Mouse (Mus musculus) G1E-ER4 (cell line): ENCODE data around the gene Hpcal1. TPM values are rescaled to one million over a fixed set of nuclear protein-coding genes. Genes with fewer than 3 reads are reported as not detected.

Source experiments
- GATA1 ChIP-seq: IDR thresholded peaks from one replicate; pipeline ENCODE4 v1.8.0; 2012; ENCODE audit warnings: low read length, inconsistent platforms
- polyA plus RNA-seq: library from polyadenylated mRNA; stranded (reverse); fragments of >175 nt; gene quantifications from 2 replicates; pipeline ENCODE4 v1.2.3, GENCODE M21; 2012

Hpcal1 gene
- polyA plus RNA-seq, 1 experiment: not detected

DNA sequence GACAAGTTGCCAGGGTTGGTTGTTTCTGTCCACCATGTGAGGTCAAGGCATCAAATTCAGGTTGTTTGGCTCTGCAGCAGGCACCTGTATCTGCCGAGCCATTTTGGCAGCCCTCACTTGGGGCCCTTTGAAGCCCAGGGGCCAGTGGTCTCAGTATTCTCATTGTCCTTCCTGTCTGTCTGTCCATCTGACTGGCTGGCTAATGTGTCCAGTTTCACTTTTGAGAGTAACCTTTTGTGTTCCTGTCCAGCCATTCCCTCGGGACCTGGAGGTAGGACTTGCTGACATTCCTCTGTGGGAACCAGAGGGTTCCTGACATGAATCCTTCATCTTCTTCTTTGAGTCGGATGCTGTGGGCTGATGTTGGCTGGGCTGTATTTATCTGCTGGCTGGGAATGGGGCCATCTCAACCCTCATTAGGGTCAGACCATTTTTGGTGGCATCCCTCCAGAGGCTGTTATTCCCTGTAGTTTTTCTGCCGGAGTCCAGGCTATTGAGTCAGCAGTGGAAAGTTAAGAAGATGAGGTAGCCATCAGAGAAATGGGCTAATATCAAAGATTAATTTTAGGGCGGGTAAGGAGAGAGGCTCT is 10.6 kb downstream of the Hpcal1 start:
- no peak for TF ChIP-seq GATA1

DNA sequence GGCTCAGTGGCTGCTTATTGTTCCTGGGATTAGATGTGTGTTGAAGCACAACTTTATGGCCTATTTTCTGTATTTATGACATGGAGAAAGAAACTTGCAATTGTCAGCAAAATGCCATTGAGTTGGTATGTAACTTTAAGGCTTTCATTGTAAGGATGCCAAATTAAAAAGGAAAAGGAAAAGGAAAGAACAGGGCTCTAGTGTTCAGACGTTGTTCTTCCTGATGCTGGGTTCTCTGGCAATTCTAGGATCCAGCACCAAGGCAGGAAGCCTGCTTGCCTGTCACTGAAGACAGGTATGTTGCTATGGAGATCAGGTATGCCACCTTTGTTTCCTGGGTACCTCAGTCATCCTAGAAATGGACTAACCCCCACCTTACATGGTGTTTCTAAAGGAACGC is 11.1 kb downstream of the Hpcal1 start:
- TF ChIP-seq GATA1: no peak

DNA sequence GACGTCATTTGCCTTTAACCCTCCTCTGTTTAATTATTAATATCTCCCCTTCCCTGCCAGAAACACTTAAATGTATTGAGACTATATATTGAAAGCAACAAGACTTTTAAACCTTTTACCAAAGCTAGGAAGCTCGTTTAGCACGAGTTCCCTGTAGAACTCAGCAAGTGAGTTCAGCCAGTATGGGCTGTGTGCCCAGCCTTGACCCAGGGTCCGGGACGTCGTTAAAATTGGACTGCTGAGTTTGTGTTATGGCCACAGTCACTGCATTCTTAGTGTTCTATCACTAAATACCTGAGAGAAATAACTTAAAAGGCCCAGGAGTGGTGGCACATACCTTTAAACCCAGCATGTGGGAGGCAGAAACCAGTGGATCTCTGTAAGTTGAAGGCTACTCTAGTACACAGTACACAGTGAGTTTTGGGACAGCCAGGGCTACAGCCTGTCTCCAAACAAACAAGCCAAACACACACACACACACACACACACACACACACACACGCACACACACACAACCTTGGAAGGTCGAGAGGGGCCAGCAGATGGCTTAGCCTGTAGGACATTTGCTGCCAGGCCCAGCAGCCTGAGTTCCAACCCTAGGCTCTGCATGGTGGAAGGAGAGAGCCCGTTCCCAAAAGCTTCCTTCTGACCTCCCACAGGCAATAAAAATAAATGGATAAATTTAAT is 11.7 kb downstream of the Hpcal1 start:
- TF ChIP-seq GATA1: no peak

GRCm38 (mm10) chr12:17702944-17703335 is 12.3 kb downstream of the Hpcal1 start:
- no peak for TF ChIP-seq GATA1

DNA sequence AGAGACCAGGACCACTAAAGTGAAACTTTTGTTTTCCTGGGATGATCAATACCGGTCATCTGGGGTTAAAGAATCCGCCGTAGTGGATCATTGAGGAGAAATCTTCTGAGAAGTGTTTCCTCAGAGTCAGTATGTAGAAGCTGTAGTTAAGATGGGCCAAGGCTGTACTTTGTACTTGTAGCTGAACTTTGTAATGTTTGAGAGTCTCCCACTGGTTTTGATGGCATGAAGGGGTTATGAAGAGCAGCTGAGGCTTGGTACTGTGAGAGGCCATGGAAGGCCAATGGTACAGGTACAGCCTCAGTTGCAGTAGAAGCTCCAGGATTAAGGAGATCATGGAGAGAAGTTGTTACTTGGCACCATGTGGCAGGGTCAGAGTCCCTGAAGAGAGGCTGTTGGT is 13.2 kb downstream of the Hpcal1 start:
- no peak for TF ChIP-seq GATA1

GRCm38 (mm10) chr12:17707472-17707871 is 16.8 kb downstream of the Hpcal1 start:
- TF ChIP-seq GATA1: no peak

DNA sequence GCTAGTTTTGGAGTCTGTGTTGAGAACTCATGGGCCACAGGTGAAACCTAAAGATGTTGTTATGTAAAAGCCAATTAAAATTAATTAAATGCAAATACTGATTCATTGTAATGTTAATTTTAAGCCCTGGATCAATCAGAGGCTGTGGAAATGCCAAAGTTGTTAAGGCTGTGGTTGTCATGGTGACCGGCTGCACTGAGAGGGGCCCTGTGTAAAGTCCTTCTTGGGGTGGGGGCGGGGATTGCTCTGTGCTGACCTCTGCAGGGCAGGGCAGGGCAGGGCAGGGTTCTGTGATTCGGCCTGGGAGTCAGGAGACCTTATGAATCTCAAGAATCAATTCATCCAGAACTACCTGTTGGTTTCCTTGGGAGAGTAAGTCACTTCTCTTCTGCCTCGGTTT is 18.8 kb downstream of the Hpcal1 start:
- TF ChIP-seq GATA1: no peak

DNA sequence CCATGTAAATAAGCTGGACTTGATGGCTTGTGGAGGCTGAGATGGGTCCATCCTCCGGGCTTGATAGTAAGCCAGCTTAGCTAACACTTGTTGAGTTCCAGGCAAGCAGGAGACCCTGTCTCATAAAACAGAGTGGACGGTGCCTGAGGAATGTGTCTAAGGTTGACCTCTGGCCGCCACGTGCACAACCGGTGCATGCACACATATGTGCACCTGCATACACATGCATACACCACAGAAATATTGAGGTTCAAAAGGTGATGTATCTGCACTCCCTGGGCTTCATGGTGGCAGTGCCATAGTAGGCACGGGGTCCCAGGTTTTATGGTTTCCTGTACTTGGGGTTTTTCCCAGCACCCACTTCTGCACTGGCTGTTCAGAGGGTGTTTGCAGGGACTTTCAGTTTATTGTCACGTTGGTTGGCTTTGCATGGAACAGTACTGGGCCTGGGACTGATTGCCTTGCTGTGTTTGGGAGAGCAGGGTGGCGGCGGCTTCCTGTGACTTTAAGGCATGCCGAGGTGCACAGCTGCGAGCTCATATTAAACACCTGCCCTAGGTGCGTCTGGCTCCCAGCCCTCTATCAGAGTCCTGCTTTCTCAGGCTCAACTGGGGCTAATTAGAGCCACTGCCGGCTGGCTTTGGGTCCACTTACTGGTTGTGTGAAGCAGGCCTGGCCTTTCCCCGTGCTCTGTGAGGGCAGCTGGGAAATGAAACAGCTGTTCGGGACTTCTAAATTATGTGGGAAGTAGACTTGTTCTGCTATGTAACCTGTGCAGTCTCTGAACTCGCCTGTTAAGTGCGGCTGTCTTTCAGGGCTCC is 19.5 kb downstream of the Hpcal1 start:
- TF ChIP-seq GATA1: no peak

GRCm38 (mm10) chr12:17710747-17711092 is 20.1 kb downstream of the Hpcal1 start:
- TF ChIP-seq GATA1: no peak

- TF ChIP-seq GATA1: no peak
Observed at GRCm38 (mm10) chr12:17711731-17712388, 21.2 kb downstream of the Hpcal1 start.

- no peak for TF ChIP-seq GATA1
Observed at GRCm38 (mm10) chr12:17712571-17712970, 21.9 kb downstream of the Hpcal1 start.

- TF ChIP-seq GATA1: no peak
Observed at GRCm38 (mm10) chr12:17715720-17716478, 25.2 kb downstream of the Hpcal1 start.

GRCm38 (mm10) chr12:17717257-17717656 is 26.6 kb downstream of the Hpcal1 start:
- no peak for TF ChIP-seq GATA1

GRCm38 (mm10) chr12:17718146-17718545 is 27.5 kb downstream of the Hpcal1 start:
- TF ChIP-seq GATA1: no peak

DNA sequence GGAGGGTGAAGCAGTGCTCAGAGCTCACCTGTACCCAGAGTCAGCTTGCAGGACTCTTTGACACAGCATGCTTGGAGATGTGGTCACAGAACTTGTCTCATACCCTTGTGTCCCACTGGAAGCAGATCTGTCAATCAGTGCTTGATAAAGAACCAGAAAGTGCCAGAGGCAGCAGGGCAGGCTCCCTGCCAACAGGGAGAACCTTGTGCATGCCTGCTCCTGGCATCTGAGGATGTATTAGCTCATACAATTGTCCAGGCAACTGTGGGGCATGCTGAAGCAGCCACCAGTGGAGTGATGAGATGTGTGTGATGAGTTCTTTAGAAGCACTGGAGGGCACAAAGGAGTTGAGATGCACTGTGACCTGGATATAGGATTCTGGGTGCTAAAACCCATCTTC is 30.4 kb downstream of the Hpcal1 start:
- no peak for TF ChIP-seq GATA1
